Mouse (Mus musculus): ENCODE data around the gene Dnajb3. TPM values are rescaled to one million over a fixed set of nuclear protein-coding genes. Genes with fewer than 3 reads are reported as not detected.

Dnajb3 gene
- polyA plus RNA-seq (2012; rRNA removed) = 5.6 and 7.1 TPM in 2 replicates

DNA sequence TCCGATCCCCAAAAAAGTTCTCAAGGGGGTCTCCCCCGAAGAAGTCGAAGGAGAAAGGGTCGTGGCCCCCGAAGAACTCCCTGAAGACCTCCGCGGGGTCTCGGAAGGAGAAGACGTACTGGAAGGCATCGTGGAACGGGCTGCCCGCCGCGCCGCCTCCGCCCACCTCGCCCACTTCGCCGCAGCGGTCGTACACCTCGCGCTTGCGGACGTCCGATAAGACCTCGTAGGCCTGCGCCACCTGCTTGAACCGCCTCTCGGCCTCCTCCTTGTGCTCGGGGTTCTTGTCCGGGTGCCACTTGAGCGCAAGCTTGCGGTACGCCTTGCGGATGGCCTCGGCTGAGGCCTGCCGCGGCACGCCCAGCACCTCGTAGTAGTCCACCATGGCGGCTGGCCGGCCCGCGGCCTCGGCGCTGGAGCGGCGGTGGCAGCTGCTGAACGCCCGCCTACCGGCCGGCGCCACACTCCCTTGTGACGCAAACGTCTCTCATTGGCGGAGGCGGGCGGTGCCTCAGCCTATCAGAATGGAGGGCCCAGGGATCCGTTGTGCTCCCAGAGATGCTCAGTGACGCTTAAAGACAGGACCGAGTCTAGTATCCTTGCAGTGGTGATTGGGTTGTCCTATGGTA lies at the start of gene Dnajb3:
Gene Dnajb3, minus strand, starts transcription at position 489 of the 629 bp plus-strand sequence.

DNA sequence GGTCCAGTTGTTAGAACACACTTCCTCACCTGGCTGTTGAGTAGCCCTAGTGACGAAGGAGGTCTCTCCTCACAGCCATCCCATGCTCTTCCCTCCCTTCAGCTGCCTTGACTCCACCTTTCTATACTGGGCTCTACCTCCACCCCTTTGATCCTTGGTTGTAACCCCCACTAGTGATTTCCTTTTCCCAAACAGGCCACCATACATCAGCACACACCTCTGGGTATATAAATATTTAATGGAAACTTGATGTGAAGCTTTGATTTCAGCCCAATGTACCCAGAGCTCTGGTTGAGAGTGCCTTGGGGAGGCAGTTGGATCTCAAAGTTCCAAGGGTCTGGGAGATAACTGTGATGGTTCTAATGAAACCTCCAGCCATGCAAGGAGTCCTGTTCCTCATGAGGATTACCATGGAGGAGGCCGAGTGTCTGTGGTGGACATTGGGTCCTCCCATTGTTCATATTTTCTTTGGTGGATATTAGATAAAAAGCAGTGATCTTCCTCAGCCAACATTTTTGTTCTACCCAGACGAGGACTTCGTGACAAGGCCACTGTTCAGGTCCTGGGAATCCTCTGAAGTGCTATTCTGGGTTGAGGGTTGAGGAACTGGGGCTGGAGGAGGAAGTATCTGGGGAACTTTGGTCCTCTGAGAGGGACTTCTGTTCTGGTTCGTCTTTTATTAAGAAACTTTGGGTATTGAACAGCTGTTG lies 21.2 kb upstream of the Dnajb3 start, which contains the start of gene Mroh2a:
Gene Mroh2a, plus strand, starts transcription at position 317 of the 710 bp plus-strand sequence.

DNA sequence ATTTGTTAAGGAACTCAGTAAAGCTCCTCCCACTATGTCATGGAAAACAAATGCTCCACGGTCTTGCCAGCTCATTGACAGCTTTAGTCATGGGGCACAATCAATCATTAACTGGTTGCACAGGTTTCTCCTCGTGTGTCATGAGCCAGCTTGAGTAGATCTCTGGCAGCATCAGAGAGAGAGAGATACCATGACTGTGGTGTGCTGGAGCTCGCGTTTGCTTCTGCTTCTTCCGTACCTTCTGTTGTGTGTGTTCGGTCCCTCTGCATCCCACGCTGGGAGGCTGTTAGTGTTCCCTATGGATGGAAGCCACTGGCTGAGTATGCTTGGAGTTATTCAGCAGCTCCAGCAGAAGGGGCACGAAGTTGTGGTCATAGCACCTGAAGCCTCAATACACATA lies 6.2 kb upstream of the Dnajb3 start, which contains the start of gene Ugt1a1:
Gene Ugt1a1, plus strand, starts transcription at position 148 of the 400 bp plus-strand sequence.

GRCm38 (mm10) chr1:88200456-88200855 lies 5.1 kb downstream of the Dnajb3 start, which contains the start of gene Ugt1a2:
Gene Ugt1a2, plus strand, starts transcription at chr1:88200601.

GRCm38 (mm10) chr1:88165711-88166110 lies 39.9 kb downstream of the Dnajb3 start, which contains the start of gene Ugt1a5:
Gene Ugt1a5, plus strand, starts transcription at chr1:88166012.

Other genes starting within 250 kb of the Dnajb3 start
- 4.8 and 5.0 TPM in 2 replicates for gene Usp40, start 197.2 kb downstream of the Dnajb3 start, polyA plus RNA-seq (2012; rRNA removed)
- gene Ugt1a10, start 150.4 kb downstream of the Dnajb3 start, polyA plus RNA-seq (2012; rRNA removed) = not detected in 2 replicates
- 0.08 and 0.17 TPM in 2 replicates for gene Ugt1a9, start 135.0 kb downstream of the Dnajb3 start, polyA plus RNA-seq (2012; rRNA removed)
- gene Ugt1a8, start 118.0 kb downstream of the Dnajb3 start, polyA plus RNA-seq (2012; rRNA removed) = not detected in 2 replicates
- 1.3 and 1.7 TPM in 2 replicates for gene Ugt1a7c, start 110.7 kb downstream of the Dnajb3 start, polyA plus RNA-seq (2012; rRNA removed)
- gene Ugt1a6b, start 102.5 kb downstream of the Dnajb3 start, polyA plus RNA-seq (2012; rRNA removed) = 2.9 and 3.5 TPM in 2 replicates
- 3.2 and 4.1 TPM in 2 replicates for gene Ugt1a6a, start 71.0 kb downstream of the Dnajb3 start, polyA plus RNA-seq (2012; rRNA removed)
- gene Ugt1a5, start 39.8 kb downstream of the Dnajb3 start, polyA plus RNA-seq (2012; rRNA removed) = 0.03 and 0.08 TPM in 2 replicates
- gene Ugt1a2, start 5.2 kb downstream of the Dnajb3 start, polyA plus RNA-seq (2012; rRNA removed) = 0.01 TPM in 1 of 2 replicates, not detected in the other
- 0.18 and 0.36 TPM in 2 replicates for gene Ugt1a1, start 6.2 kb upstream of the Dnajb3 start, polyA plus RNA-seq (2012; rRNA removed)
- gene Mroh2a, start 21.2 kb upstream of the Dnajb3 start, polyA plus RNA-seq (2012; rRNA removed) = 0.02 and 0.03 TPM in 2 replicates
- 53.8 and 67.7 TPM in 2 replicates for gene Hjurp, start 71.9 kb upstream of the Dnajb3 start, polyA plus RNA-seq (2012; rRNA removed)
- gene Trpm8, start 71.9 kb upstream of the Dnajb3 start, polyA plus RNA-seq (2012; rRNA removed) = not detected in 2 replicates
- 173 and 191 TPM in 2 replicates for gene Spp2, start 201.2 kb upstream of the Dnajb3 start, polyA plus RNA-seq (2012; rRNA removed)

Data from liver, embryonic 14 days (tissue).